Mouse (Mus musculus) small intestine, adult 2 months (tissue): ENCODE results near the gene Zfp36.

Experiments used
- CTCF ChIP-seq: fragments of 200-500 bp; IDR thresholded peaks from 2 replicates; pipeline ENCODE4 v1.5.1; 2012; ENCODE audit warnings: low read depth, mild to moderate bottlenecking, control low read depth, inconsistent platforms, low read length, moderate library complexity, mixed read lengths; ENCODE audit not compliant: insufficient replicate concordance, insufficient read length; ENCODE audit errors: extremely low read depth
- POLR2A ChIP-seq: fragments of 200-500 bp; IDR thresholded peaks from 2 replicates; pipeline ENCODE4 v1.6.1; 2012; ENCODE audit warnings: low read depth, mild to moderate bottlenecking, control low read depth, inconsistent platforms, low read length, moderate library complexity

DNA sequence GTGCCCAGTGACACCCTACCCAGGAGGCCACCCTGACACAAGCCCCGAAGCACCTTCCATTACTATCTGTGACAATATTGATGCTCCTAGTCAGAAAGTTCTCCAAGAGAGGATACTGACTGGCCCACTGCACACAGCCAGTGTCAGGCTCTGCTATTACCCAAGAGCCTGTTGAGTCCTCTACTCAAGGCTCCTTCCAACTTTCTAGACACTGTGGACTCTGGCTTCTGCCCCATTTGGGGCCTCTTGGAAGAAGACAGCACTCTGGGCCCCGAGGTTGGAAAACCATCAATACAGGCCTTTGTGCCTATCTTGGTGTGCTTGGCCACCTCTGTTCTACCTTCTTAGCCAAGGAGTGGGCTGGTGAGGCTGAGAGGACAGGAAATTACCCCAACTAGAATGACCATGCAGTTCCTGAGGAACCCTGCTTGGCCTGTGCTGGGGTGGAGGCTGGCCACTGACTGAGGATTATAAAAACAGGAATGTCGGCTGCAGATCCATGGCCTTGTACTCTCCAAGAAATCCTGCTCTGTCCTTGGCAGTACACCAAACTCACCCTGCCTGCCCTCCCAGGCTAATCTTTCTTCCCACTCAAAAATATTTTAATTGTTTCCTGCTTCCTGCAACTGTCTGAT, 30.9 kb upstream of the Zfp36 start:
- TF ChIP-seq CTCF (no peak), POLR2A (no peak)
